Mouse (Mus musculus): ENCODE results near the gene Cep250.
"Not testable (repeated sequence)": the region's sequence is repeated elsewhere in the genome, so short reads cannot be mapped to it uniquely, and the experiment has no call there.

The Cep250 gene

DNA sequence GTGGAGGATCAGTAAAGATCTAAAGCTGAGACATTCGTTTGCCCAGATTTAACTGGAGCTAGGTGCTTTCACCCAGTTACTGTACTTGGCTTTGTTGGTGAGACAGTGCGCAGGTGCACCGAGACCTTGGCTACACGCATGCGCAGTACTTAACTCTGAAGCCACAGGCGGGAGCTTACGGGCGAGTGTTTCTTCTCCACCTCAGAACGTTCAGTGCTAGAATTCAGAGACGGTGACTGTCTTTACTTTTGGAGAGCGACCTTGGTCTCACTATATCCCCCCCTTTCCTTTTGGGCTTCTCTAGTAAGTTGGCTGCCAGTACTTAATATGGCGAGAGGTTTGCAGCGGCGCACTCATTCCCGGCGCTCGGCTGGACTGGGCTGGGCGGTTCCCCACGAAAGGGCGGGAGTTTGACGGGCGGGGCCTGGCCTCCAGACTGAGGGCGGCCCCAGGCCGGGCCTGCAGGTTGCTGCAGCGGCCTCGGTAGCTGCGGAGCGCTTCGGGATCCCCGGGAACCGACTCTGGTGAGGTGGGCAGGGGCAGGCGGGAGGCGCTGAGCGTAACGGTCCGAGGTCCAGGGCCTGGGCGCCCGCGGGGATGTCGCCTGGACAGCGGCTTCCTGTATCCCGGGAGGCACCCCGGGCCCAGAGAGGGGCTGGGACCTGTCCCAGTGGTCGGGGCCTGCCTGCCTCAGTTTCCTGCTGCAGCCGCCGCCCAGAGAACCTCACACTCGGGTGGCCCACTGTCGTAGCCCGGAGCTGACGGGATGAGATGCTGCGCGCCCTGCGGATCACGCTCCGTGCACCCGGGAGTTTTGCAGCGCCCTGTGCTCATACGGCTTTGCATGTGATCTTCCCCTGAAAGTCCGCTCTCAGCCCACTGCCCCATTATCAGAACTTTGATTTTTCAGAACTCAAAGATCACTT lies at the start of gene Cep250:
Cep250 (plus strand) TSS at position 325 of the 926 bp plus-strand sequence.
- DNase-seq: peak; percentile 94

DNA sequence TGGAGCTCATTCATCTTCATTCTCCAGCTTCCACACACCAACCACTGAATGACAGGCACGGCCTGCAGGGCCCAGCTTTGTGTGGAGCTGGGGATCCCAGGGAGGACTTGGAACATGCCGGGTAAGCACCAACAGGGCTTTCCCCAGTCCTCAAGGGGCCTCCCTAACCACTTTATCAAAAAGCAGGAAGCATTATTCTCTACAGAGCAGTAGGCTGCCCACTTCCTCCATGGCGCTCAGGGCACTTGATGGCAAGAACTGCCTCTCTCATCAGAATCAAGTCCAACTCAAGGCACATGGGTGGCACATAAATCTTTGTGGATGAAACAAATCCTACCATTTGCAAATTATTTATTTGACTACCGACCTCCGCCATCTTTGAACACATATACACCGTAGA lies 41.6 kb upstream of the Cep250 start:
- DNase-seq: no peak

DNA sequence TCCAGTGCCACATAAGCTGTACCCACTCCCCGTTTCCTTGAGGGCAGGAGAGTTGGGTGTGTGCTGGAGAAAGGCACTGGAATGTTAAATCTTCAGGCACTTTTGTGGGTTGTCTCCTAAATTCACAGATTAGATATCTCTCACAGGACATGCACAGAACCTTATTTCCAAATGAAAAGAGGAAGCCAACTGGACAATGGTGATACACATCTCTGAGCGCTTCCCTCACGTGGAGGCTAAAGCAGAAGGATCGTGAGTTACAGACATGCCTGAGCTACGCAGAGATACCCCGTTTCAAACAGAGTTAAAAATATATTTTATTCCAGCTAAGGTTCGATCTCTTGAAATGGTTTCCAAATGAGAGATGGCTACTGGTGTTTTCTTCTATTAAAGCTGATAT lies 33.1 kb upstream of the Cep250 start:
- DNase-seq: no peak

DNA sequence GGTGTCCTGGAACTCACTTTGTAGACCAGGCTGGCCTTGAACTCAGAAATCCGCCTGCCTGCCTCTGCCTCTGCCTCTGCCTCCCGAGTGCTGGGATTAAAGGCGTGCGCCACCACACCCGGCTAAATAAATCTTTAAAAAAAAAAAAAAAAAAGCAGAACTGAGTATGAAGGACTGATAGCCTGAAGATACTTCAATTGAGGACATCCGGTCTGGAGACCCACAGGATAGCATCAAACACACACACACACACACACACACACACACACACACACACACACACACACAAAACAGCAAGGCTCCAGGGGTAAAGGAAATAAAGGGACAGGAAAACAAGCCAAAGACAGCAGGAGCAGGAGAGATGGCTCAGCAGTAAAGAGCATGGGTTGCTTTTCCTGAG lies 31.0 kb upstream of the Cep250 start:
- not testable (repeated sequence) for DNase-seq

- no peak for DNase-seq
Measured at GRCm38 (mm10) chr2:155928711-155929345, 27.4 kb upstream of the Cep250 start.

DNA sequence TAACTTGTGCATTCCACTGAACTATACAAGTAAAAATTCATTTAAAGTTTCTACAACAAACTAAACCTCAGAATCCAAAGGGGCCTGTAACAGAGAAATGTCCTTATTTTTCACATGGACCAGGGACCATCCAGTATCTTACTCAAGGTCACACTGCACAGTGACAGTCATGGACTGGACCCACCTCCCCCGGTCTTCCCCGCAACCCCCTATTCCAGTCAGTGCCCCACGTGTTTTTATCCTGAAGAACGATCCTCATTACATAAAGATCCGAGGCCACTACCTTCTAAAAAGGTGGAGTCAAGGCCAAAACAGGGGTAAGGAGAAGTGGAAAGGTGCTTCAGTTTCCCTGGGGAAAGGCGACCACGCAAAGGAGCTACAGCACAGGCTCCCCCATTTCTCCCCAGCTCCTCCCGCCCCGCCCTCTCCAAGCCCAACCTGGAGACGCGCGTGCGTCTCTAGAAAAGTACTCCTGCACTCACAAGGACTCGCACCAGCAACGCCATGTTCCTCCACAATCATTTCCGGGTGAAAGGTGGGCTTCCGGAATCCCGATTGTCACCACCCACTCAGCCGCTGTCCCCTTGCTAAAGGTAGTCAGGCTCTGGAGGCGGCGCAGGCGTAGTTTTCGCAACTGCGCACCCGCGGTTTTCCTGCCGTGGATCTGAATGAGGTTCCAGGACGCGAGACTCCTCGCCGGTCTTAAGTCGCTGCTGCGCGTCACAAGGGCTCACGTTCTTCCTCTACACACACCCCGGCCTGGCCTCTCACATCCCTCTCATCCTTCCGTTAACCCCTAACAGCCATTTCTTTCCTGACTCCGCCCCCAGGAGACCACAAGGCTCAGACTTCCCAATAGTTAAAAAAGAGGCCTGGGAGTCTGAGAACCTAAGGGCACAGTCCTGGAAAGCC lies 26.5 kb upstream of the Cep250 start, which contains the start of gene Uqcc1:
Uqcc1 (minus strand) TSS at position 780 of the 912 bp plus-strand sequence.
- peak; percentile 97 for DNase-seq

DNA sequence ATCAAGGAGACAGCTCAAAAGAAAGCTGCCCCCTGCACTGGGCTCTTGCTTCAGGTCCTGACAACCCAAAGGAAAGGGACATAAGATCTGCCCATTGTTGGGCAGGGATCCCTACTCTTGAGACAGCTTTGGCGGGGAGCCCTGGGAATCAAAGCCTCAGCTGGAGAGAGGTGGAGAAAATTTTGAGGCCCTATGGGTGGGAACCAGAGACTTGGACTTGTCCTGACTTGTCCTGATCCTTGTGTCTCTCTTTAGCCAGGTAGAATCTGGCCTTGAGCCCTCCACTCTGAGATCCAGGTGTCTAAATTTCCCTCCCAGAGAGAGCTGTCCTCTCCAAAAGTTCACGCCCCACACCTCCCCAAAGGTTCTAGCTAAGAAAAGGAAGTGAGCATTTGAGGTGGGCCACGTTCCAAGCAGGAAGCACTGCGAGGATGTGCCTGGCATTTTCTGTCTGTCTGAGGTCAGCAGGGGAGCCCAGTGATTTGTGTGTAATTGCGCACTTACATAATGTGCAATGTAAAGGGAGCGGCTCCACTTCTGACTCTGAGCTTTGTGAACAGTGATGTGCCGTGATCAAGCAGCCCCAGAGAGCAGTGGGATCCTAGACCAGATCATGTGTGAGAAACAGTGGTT lies 16.2 kb upstream of the Cep250 start:
- no peak for DNase-seq

DNA sequence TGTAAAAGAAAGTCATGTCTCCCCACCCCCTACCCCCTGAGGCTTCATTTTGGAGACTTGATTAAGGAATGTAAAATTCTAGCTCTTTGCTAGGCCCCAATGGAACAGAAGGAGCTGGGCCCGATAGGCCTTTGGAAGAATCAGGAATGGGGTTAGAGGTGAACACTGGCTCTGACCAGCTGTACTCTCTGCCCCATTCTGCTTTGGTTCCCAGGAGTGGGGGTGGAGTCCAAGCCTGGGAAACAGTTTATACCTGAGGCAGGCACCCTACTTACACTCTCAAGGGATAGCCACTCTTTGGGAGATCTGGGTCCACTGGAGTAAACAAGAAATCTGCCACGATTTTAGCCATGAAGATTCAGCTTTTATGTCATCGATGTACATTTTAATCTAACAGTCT lies 15.6 kb upstream of the Cep250 start, which contains the start of gene Gm15557:
Gm15557 (plus strand) TSS at position 48 of the 400 bp plus-strand sequence.
- DNase-seq: no peak

- DNase-seq: peak; percentile 35
Measured at GRCm38 (mm10) chr2:155941697-155942442, 14.4 kb upstream of the Cep250 start.

DNA sequence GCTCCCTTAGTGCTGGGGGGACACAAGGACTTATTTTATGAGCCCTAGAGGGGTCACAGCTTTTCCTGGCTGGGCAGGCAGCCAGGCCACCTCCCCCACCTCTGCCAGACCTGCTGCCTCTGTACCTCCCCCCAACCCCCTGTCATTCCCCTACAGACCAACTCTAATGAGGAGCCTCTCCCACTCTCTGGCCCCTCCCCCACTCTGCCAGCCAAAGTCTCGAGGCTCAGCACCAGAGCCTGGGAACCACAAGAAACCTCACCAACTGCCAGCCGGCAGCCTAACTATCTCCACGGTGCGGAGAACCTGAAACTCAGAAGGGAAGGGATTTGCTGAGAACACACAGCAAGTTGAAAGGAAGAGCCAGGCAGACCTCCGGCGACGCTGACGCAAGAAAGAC lies 12.8 kb upstream of the Cep250 start:
- DNase-seq: no peak

DNA sequence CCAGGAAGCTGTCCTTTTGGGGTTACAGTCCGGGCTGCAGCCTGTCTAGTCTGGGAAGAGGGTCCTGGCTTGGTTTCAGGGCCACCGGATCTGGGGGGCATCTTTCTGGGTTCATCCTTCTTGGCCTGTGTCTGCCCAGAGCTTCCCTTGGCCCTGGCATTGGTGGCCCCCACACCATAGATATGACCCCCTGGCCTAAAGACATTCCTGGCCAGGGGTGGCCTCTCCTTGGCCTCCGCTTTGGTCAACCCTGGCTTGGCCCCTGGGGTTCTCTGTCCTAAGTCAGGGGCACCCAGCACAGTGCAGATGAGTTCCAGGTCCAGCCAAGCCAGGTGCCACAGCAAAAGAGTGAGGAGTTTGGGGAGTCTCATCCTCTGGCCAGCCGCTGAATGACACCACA lies 11.6 kb upstream of the Cep250 start:
- no peak for DNase-seq

DNA sequence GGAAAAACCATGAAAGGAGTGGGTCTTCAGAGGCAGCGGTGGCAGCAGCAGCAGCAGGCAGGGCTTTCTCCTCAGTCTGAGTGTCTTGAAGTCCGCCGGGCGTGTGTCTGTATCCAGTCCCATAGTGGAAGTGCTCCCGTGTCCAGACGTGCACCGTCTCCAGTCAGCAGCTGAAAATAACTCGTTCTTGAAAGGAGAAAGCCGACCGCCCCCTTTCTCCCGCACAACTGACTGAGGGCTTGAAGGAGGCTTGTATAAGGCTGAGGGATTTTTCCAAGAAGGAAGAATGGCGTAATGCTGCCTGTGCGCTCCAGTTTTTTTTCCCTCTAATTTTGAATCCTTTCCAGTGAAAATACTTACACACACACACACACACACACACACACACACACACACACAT lies 11.1 kb upstream of the Cep250 start, which contains the start of gene Gdf5:
Gdf5 (minus strand) TSS at position 244 of the 400 bp plus-strand sequence.
- DNase-seq: peak; percentile 30

- no peak for DNase-seq
Measured at GRCm38 (mm10) chr2:155945580-155945979, 10.7 kb upstream of the Cep250 start.

DNA sequence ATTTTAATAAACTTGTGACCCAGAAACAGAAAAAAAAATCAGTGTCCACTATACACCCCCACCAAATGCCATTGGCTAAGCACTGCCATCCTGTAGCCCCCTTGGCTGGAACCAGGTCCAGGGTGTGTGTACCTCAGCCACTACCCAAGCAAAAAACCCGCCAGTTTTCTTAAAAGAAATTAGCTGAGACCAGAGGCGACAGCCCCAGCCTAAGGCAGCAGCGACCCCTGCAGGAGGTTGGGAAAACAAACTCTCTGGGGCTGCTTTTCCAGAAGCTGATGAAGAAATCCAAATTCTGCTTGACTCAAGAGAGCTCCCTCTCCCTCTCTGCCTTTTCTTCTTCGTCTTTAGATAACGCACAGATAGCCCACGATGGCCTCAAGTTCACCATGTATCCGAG lies 10.2 kb upstream of the Cep250 start:
- peak; percentile 68 for DNase-seq

DNA sequence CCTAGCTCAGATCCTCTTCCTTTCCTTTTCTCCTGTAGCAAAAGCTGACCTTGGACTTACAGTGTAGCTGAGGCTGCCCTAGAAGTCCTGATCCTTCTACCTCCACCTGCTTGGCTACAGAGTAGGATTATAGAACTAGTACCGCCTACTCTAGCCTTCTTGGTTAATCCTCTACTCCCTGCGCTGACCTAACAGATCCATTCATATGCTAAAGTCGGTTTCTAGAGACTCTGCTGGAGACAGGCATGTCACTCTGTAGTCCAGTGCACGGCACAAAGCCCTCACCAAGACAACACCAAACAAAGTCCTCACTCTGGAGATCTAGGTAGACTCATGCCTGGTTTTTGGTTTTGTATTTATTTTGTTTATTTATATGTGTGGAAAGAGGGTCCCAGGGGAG lies 9.8 kb upstream of the Cep250 start:
- no peak for DNase-seq

DNA sequence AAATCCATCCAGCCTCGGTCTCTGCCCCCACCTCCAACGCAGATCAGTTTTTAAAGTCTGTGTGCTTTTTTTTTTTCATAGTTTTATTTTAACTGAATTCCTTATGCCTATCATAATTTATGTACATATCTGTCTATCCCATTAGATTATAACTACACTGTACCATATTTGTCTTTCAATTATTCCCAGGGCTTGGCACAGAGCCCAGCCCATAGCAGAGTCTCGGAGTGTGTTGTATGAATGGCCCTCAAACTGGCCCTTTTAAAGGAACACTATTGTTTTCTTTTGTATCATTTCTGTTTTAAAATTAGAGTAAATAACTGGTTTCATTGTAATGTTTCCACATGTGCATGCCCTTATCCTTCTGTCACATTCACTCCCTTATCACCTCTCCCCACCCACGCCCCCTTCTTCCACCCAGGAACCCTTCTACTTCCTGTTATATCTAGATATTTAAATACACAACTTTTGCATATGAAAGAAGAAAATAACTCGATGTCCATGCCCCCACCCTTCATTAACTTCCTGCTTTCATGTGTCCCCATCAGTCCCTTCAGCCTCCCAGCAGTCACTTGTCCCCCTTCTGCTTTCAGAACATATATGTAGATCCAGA lies 8.8 kb upstream of the Cep250 start:
- no peak for DNase-seq

DNA sequence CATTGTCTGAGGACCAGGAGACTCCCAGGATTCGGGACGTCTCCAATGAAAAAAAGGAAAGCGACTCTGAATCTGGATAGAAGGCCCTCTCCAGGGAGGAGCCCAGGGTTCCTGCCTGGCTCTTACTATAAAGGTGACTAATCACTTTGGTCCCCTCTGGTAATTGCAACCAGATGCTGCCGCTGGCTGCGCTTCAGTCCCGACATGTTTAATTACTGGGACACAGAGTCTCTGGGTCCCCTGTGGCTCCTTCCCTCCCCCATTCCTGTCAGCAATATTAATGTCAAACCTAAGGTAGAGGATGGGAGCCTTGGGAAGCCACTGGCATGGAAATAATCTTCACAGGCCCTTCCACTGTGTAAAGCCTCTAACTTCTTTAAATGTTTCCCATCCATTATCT lies 6.9 kb upstream of the Cep250 start:
- no peak for DNase-seq

- DNase-seq: peak; percentile 89
Measured at GRCm38 (mm10) chr2:155952006-155952405, 4.3 kb upstream of the Cep250 start.

GRCm38 (mm10) chr2:155959981-155960380 lies 3.7 kb downstream of the Cep250 start:
- DNase-seq: no peak

GRCm38 (mm10) chr2:155961862-155962261 lies 5.6 kb downstream of the Cep250 start:
- no peak for DNase-seq

DNA sequence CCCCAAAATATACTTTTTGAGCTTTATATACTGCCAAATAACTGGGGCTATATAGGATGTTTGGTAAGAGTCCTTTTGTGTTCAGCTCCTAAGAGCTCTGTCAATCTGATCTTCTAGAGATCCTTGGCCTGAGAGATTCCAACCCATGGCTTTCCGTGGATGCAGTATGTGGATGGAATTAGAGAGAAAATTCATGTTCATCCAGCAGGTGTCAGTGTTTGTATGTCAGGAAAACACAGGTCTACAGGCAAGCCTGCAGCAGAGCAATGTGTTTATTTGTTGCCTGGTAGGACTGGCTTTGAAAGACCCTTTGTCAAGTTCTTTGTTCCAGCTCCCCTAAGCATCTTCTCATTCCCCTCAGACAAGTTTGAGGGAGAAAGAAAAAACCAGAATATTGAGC lies 6.7 kb downstream of the Cep250 start:
- peak; percentile 54 for DNase-seq
